Mouse (Mus musculus) left cerebral cortex, adult 2 months (tissue): ENCODE measurements at regions not wholly inside any gene's neighbourhood (a gene's known extent, or its start where the extent isn't known, plus 50 kb on each side); places are given as distances from the start of the nearest gene placed in this dataset.

Experiments used
- DNase-seq, 2 experiments: peaks; one replicate each; pipeline ENCODE4 v3.0.0; 2021 to 2022; ENCODE audit warnings: low spot score in 2 of 2, mixed read lengths in 1 of 2; ENCODE audit errors: extremely low spot score in 1 of 2
- H3K27ac ChIP-seq: fragments of 200-600 bp; 2 replicates; pipeline ENCODE4 v1.8.1; 2022
- H3K4me3 ChIP-seq: fragments of 200-600 bp; 2 replicates; pipeline ENCODE4 v1.8.1; 2022
- CTCF ChIP-seq: fragments of 200-600 bp; IDR thresholded peaks from 2 replicates; pipeline ENCODE4 v1.8.1; 2022; ENCODE audit warnings: antibody characterized with exemption, mild to moderate bottlenecking, moderate library complexity
- intact Hi-C: fragments of 180-260 bp; cut with DNase I; formaldehyde crosslinking; loops from one replicate; pipeline ENCODE4 v1.15.1; 2025

DNA sequence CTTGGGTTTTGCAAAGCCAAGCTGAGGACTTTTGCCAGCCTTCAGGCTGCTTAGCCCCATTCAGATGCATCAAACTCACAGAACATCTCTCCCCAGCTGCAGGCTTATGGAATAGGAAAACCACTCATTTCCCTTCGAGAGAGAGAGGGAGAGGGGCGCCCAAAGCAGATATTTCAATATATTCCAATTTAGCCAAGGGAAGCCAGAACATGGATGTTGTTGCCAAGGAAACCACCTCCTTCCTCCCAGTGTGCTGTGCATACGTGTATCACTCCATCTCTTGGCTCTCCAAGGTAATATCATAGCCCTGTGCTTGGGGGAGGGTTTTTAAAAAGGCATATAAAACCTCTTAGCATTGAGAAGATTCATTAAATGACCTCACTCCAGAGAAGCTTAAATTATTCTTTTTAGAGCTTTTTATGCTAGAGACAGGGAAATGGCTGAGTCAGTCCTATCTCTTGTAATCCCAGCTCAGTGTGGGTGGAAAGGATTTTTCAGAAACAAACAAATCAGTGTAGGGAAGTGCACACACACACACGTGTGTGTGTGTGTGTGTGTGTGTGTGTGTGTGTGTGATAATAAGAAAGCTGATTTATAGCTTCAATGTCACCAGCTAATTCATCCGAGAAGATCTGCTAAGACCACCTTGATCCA lies 245.1 kb downstream of the Rps24 start:
- TF ChIP-seq CTCF = no peak
- intact Hi-C loops = no loop called here
- no peak overlapping the region for H3K4me3 ChIP-seq
- H3K27ac ChIP-seq = peak overlapping the region; percentile 16
- DNase-seq = no peak

DNA sequence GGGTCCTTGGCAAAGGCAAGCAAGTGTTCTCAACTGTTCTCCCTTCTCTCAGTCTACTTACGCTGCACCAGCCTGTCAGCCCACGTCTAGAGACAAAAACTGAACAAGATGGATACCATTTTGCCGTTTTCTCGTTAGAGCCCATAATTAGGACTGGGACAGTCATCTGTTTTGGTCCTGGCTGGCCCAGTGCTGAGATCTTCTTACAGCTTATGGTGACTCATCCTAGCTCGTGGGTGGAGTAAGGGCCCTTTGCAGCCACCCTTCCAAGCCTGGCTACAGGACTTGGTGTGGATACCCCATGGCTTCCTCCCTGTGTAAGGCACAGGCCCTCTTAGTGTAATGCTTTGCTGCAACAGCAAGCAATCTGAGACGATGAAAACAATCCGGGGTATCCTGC lies 246.4 kb downstream of the Rps24 start:
- TF ChIP-seq CTCF = no peak
- H3K4me3 ChIP-seq = no peak overlapping the region
- intact Hi-C loops = no loop called here
- H3K27ac ChIP-seq = no peak overlapping the region
- no peak for DNase-seq

DNA sequence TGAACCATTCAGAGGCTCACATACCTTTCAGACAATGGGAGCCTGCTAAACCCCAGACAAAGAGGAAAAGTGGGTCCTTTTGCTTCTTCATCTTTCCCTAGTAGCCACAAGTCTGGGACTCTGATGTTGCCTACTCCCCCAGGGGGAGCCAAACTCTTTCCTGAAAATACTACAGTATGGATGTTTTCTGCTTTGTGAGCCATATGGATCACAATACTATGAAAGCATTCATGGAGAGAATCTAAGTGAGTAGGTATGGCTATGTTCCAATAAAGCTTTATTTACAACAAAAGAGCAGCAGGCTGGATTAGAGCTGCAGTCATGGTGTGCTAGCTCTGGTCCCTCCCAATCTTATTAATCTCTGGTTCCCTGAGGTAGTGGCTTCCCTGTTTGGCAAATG lies 251.9 kb downstream of the Rps24 start:
- H3K4me3 ChIP-seq = no peak overlapping the region
- intact Hi-C loops = no loop called here
- peak in 1 of 2 experiments; percentile 32 for DNase-seq
- TF ChIP-seq CTCF = peak; percentile 60
- H3K27ac ChIP-seq = no peak overlapping the region

DNA sequence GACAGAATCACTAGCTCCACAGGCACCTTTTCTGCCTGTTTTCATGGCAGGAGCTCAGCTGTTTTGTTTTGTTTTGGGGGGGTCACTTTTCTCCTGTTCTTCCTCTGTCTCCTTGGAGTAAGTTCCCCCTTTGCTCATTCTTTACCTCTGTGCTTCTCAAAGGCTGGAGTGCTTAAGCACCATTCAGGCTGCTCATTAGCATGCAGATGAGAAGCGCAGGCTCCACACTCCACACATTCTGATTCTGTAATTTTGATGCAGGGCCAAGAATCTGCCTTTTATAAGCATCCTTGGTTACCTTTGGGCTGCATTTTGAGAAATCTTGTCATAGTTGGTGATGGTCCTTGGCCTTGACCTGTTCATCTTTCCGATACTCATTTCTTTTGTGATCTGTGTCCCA lies 257.5 kb downstream of the Rps24 start:
- H3K4me3 ChIP-seq = no peak overlapping the region
- intact Hi-C loops = no loop called here
- no peak overlapping the region for H3K27ac ChIP-seq
- no peak for DNase-seq
- no peak for TF ChIP-seq CTCF

DNA sequence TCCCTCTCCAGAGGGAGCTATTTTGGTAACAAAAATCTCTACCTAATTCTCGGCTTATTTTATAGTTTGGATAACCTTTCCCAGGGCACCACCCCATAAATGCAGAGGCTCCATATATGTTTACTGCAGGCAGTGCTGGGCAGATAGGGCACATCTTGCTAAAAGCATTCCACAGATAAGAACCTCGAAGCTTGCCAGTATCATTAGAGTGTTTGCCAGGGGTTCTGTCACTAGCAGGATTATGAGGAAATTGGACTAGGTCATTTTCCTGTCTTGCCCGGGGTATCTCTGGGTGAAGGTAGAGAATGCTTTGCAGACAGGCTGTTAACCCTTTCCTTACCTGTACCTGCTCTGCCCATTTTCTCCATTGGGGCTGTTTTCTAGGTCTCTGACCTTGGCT lies 258.8 kb downstream of the Rps24 start:
- Histone ChIP-seq H3K27ac (no peak overlapping the region), H3K4me3 (no peak overlapping the region)
- no peak for TF ChIP-seq CTCF
- intact Hi-C loops = no loop called here
- DNase-seq = no peak

DNA sequence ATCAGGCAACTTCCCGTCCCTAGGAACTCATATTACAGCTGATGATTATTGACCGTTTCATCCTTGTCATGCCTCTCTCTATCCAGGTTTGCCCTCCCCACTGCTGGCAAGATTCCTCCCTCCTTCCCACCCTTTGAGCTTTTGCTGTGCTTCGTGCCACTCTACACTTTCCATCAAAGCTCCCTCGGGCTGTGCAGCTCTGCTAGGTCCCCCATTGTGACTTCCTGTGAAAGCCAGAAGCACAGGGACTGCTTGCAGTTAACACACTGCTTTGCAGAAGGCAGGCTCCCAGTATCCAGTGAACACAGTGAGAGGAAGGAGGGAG lies 260.5 kb downstream of the Rps24 start:
- intact Hi-C loops = no loop called here
- no peak overlapping the region for H3K27ac ChIP-seq
- TF ChIP-seq CTCF = no peak
- no peak for DNase-seq
- H3K4me3 ChIP-seq = no peak overlapping the region

DNA sequence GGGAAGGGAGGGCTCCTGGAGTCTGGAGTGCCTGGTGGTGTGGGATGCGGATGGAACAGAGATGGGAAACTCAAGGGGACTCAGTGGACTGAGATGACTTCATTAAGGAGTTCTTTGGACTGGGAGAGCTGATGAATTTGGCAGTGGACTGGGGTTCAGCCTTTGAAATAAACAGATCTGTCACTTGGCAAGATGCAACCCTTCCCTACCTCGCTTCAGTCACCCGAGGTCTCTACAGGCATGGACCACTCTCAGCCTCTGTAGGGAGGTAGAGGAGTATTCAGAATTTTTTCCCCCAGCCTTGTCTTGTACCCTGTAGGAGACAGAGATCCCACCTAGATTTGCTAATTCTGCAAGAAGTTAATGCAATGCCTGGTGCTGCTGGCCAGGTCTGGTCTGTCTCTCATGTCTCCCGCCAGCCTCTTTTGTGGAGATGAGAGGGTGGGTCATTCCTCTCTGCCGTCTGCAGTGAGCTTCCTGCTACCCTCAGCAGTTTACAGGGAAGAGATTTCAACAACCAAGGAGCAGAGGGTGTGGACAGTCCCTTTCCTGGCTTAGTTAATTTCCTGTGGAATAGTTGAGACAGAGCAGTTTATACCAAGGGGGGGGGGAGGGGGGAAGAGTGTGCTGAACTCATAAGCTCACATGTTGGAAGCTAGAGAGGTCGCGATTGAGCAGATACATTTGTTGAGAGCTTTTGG lies 261.0 kb downstream of the Rps24 start:
- TF ChIP-seq CTCF = no peak
- intact Hi-C loops = no loop called here
- no peak for DNase-seq
- Histone ChIP-seq H3K4me3 (no peak overlapping the region), H3K27ac (no peak overlapping the region)

DNA sequence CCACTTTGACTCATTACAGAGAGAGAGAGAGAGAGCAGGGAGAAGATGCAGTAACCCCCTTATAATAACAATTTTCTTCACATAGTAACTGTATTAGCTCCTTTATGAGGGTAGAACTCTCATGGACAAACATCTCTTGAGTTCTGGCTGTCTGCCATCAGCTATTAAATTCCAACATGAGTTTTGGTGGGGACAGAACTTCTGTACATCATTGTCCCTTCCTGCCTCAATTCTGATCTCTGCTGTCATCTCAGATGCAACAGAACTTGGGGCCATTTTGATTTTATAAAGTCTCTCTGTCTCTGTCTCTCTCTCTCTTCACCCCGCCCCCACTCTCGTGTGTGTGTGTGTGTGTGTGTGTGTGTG lies 261.6 kb downstream of the Rps24 start:
- intact Hi-C loops = no loop called here
- no peak for DNase-seq
- H3K4me3 ChIP-seq = no peak overlapping the region
- H3K27ac ChIP-seq = no peak overlapping the region
- no peak for TF ChIP-seq CTCF

DNA sequence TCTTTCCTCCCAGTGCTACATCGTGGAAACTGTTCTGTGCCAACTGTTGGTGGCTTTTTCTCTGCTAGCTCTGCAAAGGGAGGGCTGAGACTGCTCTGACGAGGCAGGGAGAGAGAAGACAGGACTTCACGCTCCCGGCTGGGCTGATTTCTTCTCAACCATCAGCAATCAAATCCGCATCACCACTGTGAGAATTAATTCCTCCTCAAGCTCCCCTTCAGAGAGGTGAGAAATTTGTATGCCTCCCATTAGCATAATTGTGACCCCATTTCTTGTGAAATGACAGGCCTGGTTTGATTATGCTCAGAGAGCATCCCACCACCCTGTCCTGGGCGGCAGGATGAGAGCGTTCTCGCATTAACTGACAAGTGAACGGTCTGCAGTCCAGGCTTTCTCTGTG lies 262.4 kb downstream of the Rps24 start:
- intact Hi-C loops = no loop called here
- no peak overlapping the region for H3K4me3 ChIP-seq
- DNase-seq = no peak

DNA sequence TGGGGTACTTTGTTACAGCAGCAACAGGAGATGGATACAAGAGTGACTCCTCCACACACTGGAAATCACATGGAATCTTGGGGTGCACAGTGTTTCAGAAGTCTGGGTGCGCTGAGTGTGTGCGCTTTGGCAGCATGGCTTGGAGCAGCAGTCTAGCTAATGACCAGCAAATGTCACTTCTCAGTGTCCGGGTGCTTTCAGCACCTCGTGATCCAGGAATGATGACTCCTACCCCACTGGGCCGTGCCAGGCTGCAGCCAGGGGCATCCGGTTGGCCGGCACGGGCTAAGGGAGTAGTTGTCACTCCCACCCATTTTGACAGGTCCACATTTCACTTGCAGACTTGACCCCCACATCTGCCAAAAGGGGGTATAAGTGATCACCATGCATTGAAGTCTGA lies 264.3 kb downstream of the Rps24 start:
- H3K4me3 ChIP-seq = no peak overlapping the region
- DNase-seq = no peak
- no peak overlapping the region for H3K27ac ChIP-seq
- no peak for TF ChIP-seq CTCF
- intact Hi-C loops = no loop called here

More for the DNA sequence above, 262.4 kb downstream of the Rps24 start:
- no peak overlapping the region for H3K27ac ChIP-seq
- TF ChIP-seq CTCF = no peak

DNA sequence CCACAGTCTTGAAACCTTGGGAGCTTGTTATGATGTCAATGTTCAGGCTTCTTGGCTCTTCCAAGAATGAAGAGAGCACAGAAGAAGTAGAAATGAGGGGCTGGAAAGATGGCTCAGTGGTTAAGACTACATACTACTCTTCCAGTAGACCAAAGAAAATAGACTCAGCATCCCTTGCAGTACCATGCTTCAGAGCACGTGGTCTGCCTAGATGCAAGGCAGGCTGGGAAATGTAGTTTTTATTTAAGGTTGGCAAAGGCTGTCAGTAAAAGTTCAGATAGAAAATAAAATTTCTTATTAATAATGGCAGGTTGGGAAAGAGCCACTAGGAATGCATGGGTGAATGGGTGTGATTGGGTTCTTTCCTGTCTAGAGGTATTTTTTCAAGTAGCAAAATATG lies 267.8 kb downstream of the Rps24 start:
- Histone ChIP-seq H3K4me3 (no peak overlapping the region), H3K27ac (no peak overlapping the region)
- intact Hi-C loops = no loop called here
- TF ChIP-seq CTCF = no peak
- no peak for DNase-seq

DNA sequence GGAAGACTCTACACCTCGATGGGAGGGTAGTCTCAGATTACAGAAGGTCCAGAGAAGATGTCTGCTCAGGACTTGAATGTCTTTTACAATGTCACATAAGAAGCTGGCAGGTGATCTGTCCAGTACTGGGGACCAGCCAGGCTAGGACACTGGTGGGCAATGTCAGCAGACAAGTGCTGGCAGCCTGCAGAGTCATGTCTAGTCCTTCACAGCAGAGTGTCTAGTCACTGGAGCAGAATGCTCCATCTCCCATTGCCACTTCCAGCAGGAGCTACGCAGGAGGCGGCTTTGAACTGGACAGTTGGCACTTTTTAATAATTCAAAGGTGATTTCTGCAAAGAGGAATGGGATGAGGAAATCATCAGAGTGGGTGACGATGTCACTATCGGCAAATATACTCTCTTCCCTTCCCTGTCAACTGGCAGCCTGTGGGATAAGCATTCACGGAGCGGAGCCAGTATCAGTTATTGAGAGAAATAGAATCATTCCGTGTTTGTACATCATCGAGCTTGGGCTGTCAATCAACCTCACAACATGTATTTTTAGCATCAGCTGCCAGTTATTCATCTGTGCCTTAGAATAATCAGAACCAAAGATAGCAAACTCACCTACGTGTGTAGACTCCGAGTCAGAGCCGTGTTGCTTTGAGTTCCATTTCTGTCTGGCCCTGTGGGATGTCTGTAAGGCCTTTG lies 268.6 kb downstream of the Rps24 start:
- TF ChIP-seq CTCF = no peak
- H3K4me3 ChIP-seq = no peak overlapping the region
- intact Hi-C loops = no loop called here
- no peak for DNase-seq
- no peak overlapping the region for H3K27ac ChIP-seq

DNA sequence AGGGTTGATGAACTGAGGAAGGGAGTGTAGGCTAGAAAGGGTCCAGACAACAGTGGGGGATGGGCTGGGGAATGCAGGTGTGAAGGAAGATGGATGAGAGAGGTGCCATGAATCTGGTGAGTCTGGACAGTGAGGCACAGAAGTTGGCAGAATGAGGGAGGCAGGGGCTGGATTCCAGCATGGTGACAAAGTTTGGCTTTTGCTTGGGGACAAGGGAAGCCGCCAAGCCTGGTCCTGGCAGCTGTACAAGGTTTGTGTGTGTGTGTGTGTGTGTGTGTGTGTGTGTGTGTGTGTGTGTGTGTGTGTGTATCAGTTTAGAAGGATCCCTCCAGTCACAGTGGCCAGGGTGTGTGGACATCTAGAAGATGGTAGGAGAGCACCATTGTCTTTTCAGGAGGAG lies 270.4 kb downstream of the Rps24 start:
- DNase-seq = no peak
- Histone ChIP-seq H3K27ac (no peak overlapping the region), H3K4me3 (no peak overlapping the region)
- TF ChIP-seq CTCF = no peak
- intact Hi-C loops = no loop called here
